Mouse (Mus musculus): ENCODE measurements around the gene Mrfap1. TPM values are rescaled to one million over a fixed set of nuclear protein-coding genes. Genes with fewer than 3 reads are reported as not detected.
A peak's percentile ranks its signal among the peaks of the same experiment; 100 is the strongest.

Mrfap1 gene
- polyA plus RNA-seq, 3 experiments from 2014 or later, result 78.5 to 96.4 (median 94.8) TPM

- ATAC-seq, result no peak
Observed at GRCm38 (mm10) chr5:36779512-36779911, 17.1 kb downstream of the Mrfap1 start.

- no peak for ATAC-seq
Observed at GRCm38 (mm10) chr5:36778901-36779300, 17.7 kb downstream of the Mrfap1 start.

GRCm38 (mm10) chr5:36777186-36777585 lies 19.4 kb downstream of the Mrfap1 start:
- ATAC-seq, result no peak

GRCm38 (mm10) chr5:36776021-36776575 lies 20.5 kb downstream of the Mrfap1 start:
- ATAC-seq, result no peak

- ATAC-seq, result no peak
Observed at GRCm38 (mm10) chr5:36775317-36775716, 21.3 kb downstream of the Mrfap1 start.

GRCm38 (mm10) chr5:36772586-36772985 lies 24.0 kb downstream of the Mrfap1 start:
- no peak for ATAC-seq

GRCm38 (mm10) chr5:36769603-36770002 lies 27.0 kb downstream of the Mrfap1 start:
- no peak for ATAC-seq

GRCm38 (mm10) chr5:36766958-36767703 lies 29.4 kb downstream of the Mrfap1 start:
- ATAC-seq, result no peak

GRCm38 (mm10) chr5:36759848-36760247 lies 36.7 kb downstream of the Mrfap1 start:
- ATAC-seq, result no peak

- ATAC-seq, result peak; percentile 61
Observed at GRCm38 (mm10) chr5:36757033-36757432, 39.5 kb downstream of the Mrfap1 start.

GRCm38 (mm10) chr5:36750119-36751078 lies 46.2 kb downstream of the Mrfap1 start:
- ATAC-seq, result no peak

GRCm38 (mm10) chr5:36748536-36749061 lies 48.0 kb downstream of the Mrfap1 start, which contains the start of gene Bloc1s4:
Bloc1s4 (minus strand) TSS chr5:36748650.
- ATAC-seq, result peak; percentile 96

GRCm38 (mm10) chr5:36747794-36748535 lies 48.6 kb downstream of the Mrfap1 start:
- ATAC-seq, result peak; percentile 26

- ATAC-seq, result no peak
Observed at GRCm38 (mm10) chr5:36747071-36747470, 49.5 kb downstream of the Mrfap1 start.

Other genes starting within 250 kb of the Mrfap1 start
- gene Tbc1d14, start 203.5 kb downstream of the Mrfap1 start, polyA plus RNA-seq (2017; shearing (Covaris generic)), result 10 to 100 TPM; 37.2 to 66.0 (median 57.9) TPM
- 10 to 100 TPM; 18.2 to 32.6 (median 28.6) TPM for gene D5Ertd579e, start 100.7 kb downstream of the Mrfap1 start, polyA plus RNA-seq (2017; shearing (Covaris generic))
- gene Bloc1s4, start 48.1 kb downstream of the Mrfap1 start, polyA plus RNA-seq (2017; shearing (Covaris generic)), result 1 to 10 TPM; 1.0 to 1.9 (median 1.1) TPM
- 10 to 100 TPM; 20.7 to 27.4 (median 23.2) TPM for gene Man2b2, start 33.9 kb upstream of the Mrfap1 start, polyA plus RNA-seq (2017; shearing (Covaris generic))
- under 1 TPM in 1 of 3 experiments, not detected in 2; 0.40 TPM for gene Ppp2r2c, start 71.7 kb upstream of the Mrfap1 start, polyA plus RNA-seq (2017; shearing (Covaris generic))
- 1 to 10 TPM in 2 of 3 experiments, under 1 TPM in 1; 0.68 to 1.5 (median 1.2) TPM for gene Wfs1, start 192.4 kb upstream of the Mrfap1 start, polyA plus RNA-seq (2017; shearing (Covaris generic))

All from inflammation-experienced regulatory T-cells, adult 6 months (primary cell).